12 mouse cellular contexts compared by ENCODE assay signal in the genomic region with DNA sequence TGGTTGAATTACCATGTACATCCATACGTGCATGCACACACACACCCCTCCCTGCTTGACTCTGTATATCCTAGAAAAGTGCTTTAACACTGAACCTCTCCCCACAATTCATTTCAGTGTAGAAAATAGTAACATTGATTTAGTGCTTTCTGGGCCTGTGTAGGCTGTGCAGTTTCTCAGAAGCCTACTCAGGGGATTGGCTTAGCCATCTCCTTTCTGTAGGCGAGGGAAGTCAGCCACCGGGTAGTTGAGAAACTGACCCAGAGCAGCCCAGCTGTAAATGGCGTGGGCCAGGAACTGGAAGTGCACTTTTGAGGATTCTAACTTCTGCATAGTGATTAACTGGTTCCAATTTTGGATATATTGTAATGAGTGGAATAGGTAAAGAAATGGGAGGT. TPM values are rescaled to one million over a fixed set of nuclear protein-coding genes. Genes with fewer than 3 reads are reported as not detected.
DNase-seq lines count a peak whose midpoint lies in the region; ATAC-seq and TF ChIP-seq lines count a peak whose summit lies in the region.
"Had no signal": no experiment of that assay in that cellular context is flagged by ENCODE, and none has a peak within 500 bp of the region (broad histone marks: within the 10 kb centered on the region; RNA-seq: fewer than 3 reads in every experiment).

No protein-coding gene starts in this region.

- H3K27ac ChIP-seq in gastrocnemius, adult 2 months = peak overlapping the region; percentile 82
- no peak overlapping the region for H3K27ac ChIP-seq in kidney, embryonic 15.5 days
- H3K27ac ChIP-seq in CH12.LX (ENCODE audit: insufficient read depth, low read depth) = no peak overlapping the region
- peak overlapping the region; percentile 78 for H3K27ac ChIP-seq in liver, embryonic 16.5 days (ENCODE audit: low read length)
- H3K27ac ChIP-seq in forebrain, embryonic 16.5 days (ENCODE audit: low read length) = no peak overlapping the region
- H3K27ac ChIP-seq: midbrain, embryonic 15.5 days had no signal

- peak; percentile 32 for DNase-seq in gastrocnemius, adult 2 months
- DNase-seq in gastrocnemius, postnatal 14 days = no peak
- no peak for DNase-seq in kidney, adult 9 months
- DNase-seq in CH12.LX (ENCODE audit: extremely low read depth) = no peak
- no peak for DNase-seq in yolk sac, embryonic 10.5 days (ENCODE audit: low spot score)
- DNase-seq: cerebellum, adult 9-10 months; lung, postnatal 4 days; thymus, postnatal 36 days had no signal

- H3K4me3 ChIP-seq in gastrocnemius, adult 2 months = peak overlapping the region; percentile 46
- no peak overlapping the region for H3K4me3 ChIP-seq in kidney, embryonic 15.5 days (replicated peaks)
- no peak overlapping the region for H3K4me3 ChIP-seq in CH12.LX (replicated peaks in 1 of 3; ENCODE audit: low read depth in 2 of 3, low read length in 2 of 3, poor library complexity in 1 of 3)
- H3K4me3 ChIP-seq in liver, embryonic 16.5 days (ENCODE audit: low read depth, low read length) = no peak overlapping the region
- H3K4me3 ChIP-seq in forebrain, embryonic 16.5 days (replicated peaks; ENCODE audit: low read length) = no peak overlapping the region
- H3K4me3 ChIP-seq: midbrain, embryonic 15.5 days had no signal

- in situ Hi-C loops in CH12.LX (cut with MboI; ENCODE audit: low pct_ligation_motif_present, low pct_unique_long_range_greater_than_20kb, low sequenced_read_pairs) = no loop called here

- peaks cover 25% of the 10 kb centered on the region for H3K4me1 ChIP-seq in kidney, embryonic 15.5 days
- peaks cover 7 to 53% of the 10 kb centered on the region in 2 experiments for H3K4me1 ChIP-seq in CH12.LX (ENCODE audit: control insufficient read depth in 1 of 2, insufficient read depth in 2 of 2)
- H3K4me1 ChIP-seq in liver, embryonic 16.5 days (ENCODE audit: control insufficient read depth, low read depth, low read length) = peaks cover 39% of the 10 kb centered on the region
- H3K4me1 ChIP-seq in forebrain, embryonic 16.5 days (replicated peaks; ENCODE audit: control insufficient read depth, insufficient read depth, low read length) = peaks cover 12% of the 10 kb centered on the region; the same call in 1 of the 2 replicates
- H3K4me1 ChIP-seq: midbrain, embryonic 15.5 days had no signal

- 45% methylated on average over 4 of the region's 4 CpGs for WGBS in kidney, embryonic 15.5 days
- 64% methylated on average over 4 of the region's 4 CpGs for WGBS in liver, embryonic 16.5 days (ENCODE audit: insufficient replicate concordance)
- WGBS in forebrain, embryonic 16.5 days = 85% methylated on average over 4 of the region's 4 CpGs

- H3K4me2 ChIP-seq in kidney, embryonic 15.5 days = no peak overlapping the region
- H3K4me2 ChIP-seq in CH12.LX (ENCODE audit: insufficient read depth, low read depth, poor library complexity, severe bottlenecking) = peak overlapping the region; percentile 26
- peak overlapping the region; percentile 31; the same call in 1 of the 2 replicates for H3K4me2 ChIP-seq in liver, embryonic 16.5 days (ENCODE audit: low read depth, low read length)
- no peak overlapping the region for H3K4me2 ChIP-seq in forebrain, embryonic 16.5 days (ENCODE audit: low read length)
- H3K4me2 ChIP-seq: midbrain, embryonic 15.5 days had no signal

- TF ChIP-seq EP300 in CH12.LX (IDR thresholded peaks at IDR 0.05; ENCODE audit: low read length) = no peak

- dilution Hi-C loops in CH12.LX (cut with MboI; ENCODE audit: extremely low pct_ligation_motif_present, extremely low pct_unique_long_range_greater_than_20kb, low sequenced_read_pairs) = no loop called here

- H3K27me3 ChIP-seq in kidney, embryonic 15.5 days = no peaks in the 10 kb centered on the region
- H3K27me3 ChIP-seq in CH12.LX (replicated peaks) = no peaks in the 10 kb centered on the region
- no peaks in the 10 kb centered on the region for H3K27me3 ChIP-seq in liver, embryonic 16.5 days (ENCODE audit: control insufficient read depth, insufficient read depth, low read depth, low read length)
- H3K27me3 ChIP-seq in forebrain, embryonic 16.5 days (replicated peaks; ENCODE audit: control insufficient read depth, insufficient read depth, low read length) = no peaks in the 10 kb centered on the region
- H3K27me3 ChIP-seq: midbrain, embryonic 15.5 days had no signal

- H3K36me3 ChIP-seq in kidney, embryonic 15.5 days = peaks cover 20% of the 10 kb centered on the region
- peaks cover 19 to 63% of the 10 kb centered on the region in 2 experiments for H3K36me3 ChIP-seq in CH12.LX (replicated peaks in 1 of 2; ENCODE audit: control insufficient read depth in 1 of 2, insufficient read depth in 1 of 2, low read length in 1 of 2)
- peaks cover 16% of the 10 kb centered on the region for H3K36me3 ChIP-seq in liver, embryonic 16.5 days (ENCODE audit: control insufficient read depth, insufficient read depth)
- peaks cover 6% of the 10 kb centered on the region; the same call in 1 of the 2 replicates for H3K36me3 ChIP-seq in forebrain, embryonic 16.5 days (ENCODE audit: control insufficient read depth, insufficient read depth)

- intact Hi-C loops in gastrocnemius, adult 2 months (cut with DNase I) = no loop called here
- intact Hi-C loops in gastrocnemius, postnatal 14 days (cut with DNase I; ENCODE audit: low total_unique reads) = no loop called here

- TF ChIP-seq POLR2A in CH12.LX (IDR thresholded peaks at IDR 0.05; ENCODE audit: low read depth, low read length) = no peak

- TF ChIP-seq RAD21 in CH12.LX (IDR thresholded peaks at IDR 0.05; ENCODE audit: low read depth, low read length) = no peak

- no peak overlapping the region for H3K9ac ChIP-seq in kidney, embryonic 15.5 days
- H3K9ac ChIP-seq in CH12.LX (ENCODE audit: insufficient read depth, low read depth) = no peak overlapping the region
- peak overlapping the region; percentile 38 for H3K9ac ChIP-seq in liver, embryonic 16.5 days (ENCODE audit: low read depth, low read length)
- H3K9ac ChIP-seq in forebrain, embryonic 16.5 days (replicated peaks; ENCODE audit: low read depth, low read length) = no peak overlapping the region
- H3K9ac ChIP-seq: midbrain, embryonic 15.5 days had no signal

- H3K9me3 ChIP-seq in kidney, embryonic 15.5 days (replicated peaks) = no peaks in the 10 kb centered on the region
- H3K9me3 ChIP-seq in CH12.LX (replicated peaks; ENCODE audit: low read length) = peaks cover 10% of the 10 kb centered on the region
- no peaks in the 10 kb centered on the region for H3K9me3 ChIP-seq in liver, embryonic 16.5 days (replicated peaks; ENCODE audit: control insufficient read depth, low read length)
- H3K9me3 ChIP-seq in forebrain, embryonic 16.5 days (ENCODE audit: control insufficient read depth, low read length) = no peaks in the 10 kb centered on the region
- H3K9me3 ChIP-seq: midbrain, embryonic 15.5 days had no signal

- H3K79me2 ChIP-seq in CH12.LX (replicated peaks; ENCODE audit: control insufficient read depth, extremely low read depth, insufficient read depth, poor library complexity, severe bottlenecking) = peaks cover 15% of the 10 kb centered on the region

- TF ChIP-seq CTCF in gastrocnemius, adult 2 months (IDR thresholded peaks at IDR 0.05) = no peak
- TF ChIP-seq CTCF in CH12.LX (conservative IDR thresholded peaks at IDR 0.05 in 1 of 2, IDR thresholded peaks at IDR 0.05 in 1 of 2; ENCODE audit: low read depth in 2 of 2, low read length in 2 of 2) = no peak

- 0 out of 2 replicates have a peak, but pooled peaks have one; percentile 15 for ATAC-seq in kidney, embryonic 15.5 days (replicated peaks; ENCODE audit: low FRiP score)
- no peak for ATAC-seq in liver, embryonic 16.5 days (ENCODE audit: low read depth)
- no peak for ATAC-seq in forebrain, embryonic 16.5 days
- ATAC-seq: midbrain, embryonic 15.5 days had no signal

TF ChIP-seq in CH12.LX, 34 proteins besides CTCF, POLR2A, EP300 and RAD21:
- TF ChIP-seq HCFC1 (IDR thresholded peaks at IDR 0.05; ENCODE audit: low read depth, low read length) = no peak
- no peak for TF ChIP-seq POLR2AphosphoS2 (IDR thresholded peaks at IDR 0.05; ENCODE audit: low read depth, low read length)
- TF ChIP-seq NELFE (IDR thresholded peaks at IDR 0.05; ENCODE audit: low read depth, low read length) = no peak
- TF ChIP-seq CHD2 (IDR thresholded peaks at IDR 0.05; ENCODE audit: low read length) = no peak
- TF ChIP-seq MEF2A (IDR thresholded peaks at IDR 0.05; ENCODE audit: borderline replicate concordance, low read depth, low read length) = no peak
- no peak for TF ChIP-seq SMC3 (IDR thresholded peaks at IDR 0.05; ENCODE audit: low read depth, low read length)
- TF ChIP-seq JUND (conservative IDR thresholded peaks at IDR 0.05; ENCODE audit: low read depth, low read length) = no peak

RNA-seq across cellular contexts. Expression of gene Plpp1, which starts 9.7 kb away (rescaled TPM):
- 10 to 100 TPM; 35.6 to 49.4 TPM for total RNA-seq in gastrocnemius, adult 2 months (2021)
- total RNA-seq in gastrocnemius, postnatal 14 days (2021) = 10 to 100 TPM; 57.8 to 63.2 TPM
- polyA plus RNA-seq in kidney, embryonic 15.5 days (2015; fragmentation: Nextera tagmentation; extraction: Ambion mirVana) = 78.7 and 94.8 TPM in 2 replicates
- total RNA-seq in CH12.LX (2012; rRNA removed) (50.1 and 50.2 TPM in 2 replicates), CH12.LX (2014; rRNA removed) (85.3 and 90.9 TPM in 2 replicates)
- polyA plus RNA-seq in CH12.LX (2012; ENCODE audit: insufficient read length, low read depth) = 67.6 and 68.6 TPM in 2 replicates
- 42.6 and 44.4 TPM in 2 replicates for polyA plus RNA-seq in liver, embryonic 16.5 days (2015; fragmentation: Nextera tagmentation; extraction: Ambion mirVana)
- 44.7 and 49.2 TPM in 2 replicates for polyA plus RNA-seq in forebrain, embryonic 16.5 days (2015; fragmentation: Nextera tagmentation; extraction: Ambion mirVana)

Comparison
In these comparisons a context has a peak if more than half of its experiments do, and no peak if none do; other contexts are left out.
1. H3K27ac ChIP-seq: peak in gastrocnemius, adult 2 months (single experiment) and liver, embryonic 16.5 days (single experiment); none in kidney, embryonic 15.5 days (single experiment), CH12.LX (single experiment) and forebrain, embryonic 16.5 days (single experiment).
2. H3K4me2 ChIP-seq: peak in CH12.LX (single experiment) and liver, embryonic 16.5 days (single experiment); none in kidney, embryonic 15.5 days (single experiment) and forebrain, embryonic 16.5 days (single experiment).